Mouse (Mus musculus) limb, embryonic 12.5 days (tissue): ENCODE results near the gene Larp6. TPM values are rescaled to one million over a fixed set of nuclear protein-coding genes. Genes with fewer than 3 reads are reported as not detected.

Experiments
- polyA plus RNA-seq: library from polyadenylated mRNA; unstranded; fragments of >200 nt; fragmentation: Nextera tagmentation; extraction: Ambion mirVana; gene quantifications from 2 replicates; pipeline ENCODE4 v1.2.1, GENCODE M21; 2016

Gene Larp6
- polyA plus RNA-seq, 1 experiment from 2014 or later, result 3.7 TPM

Other genes with a start within 250 kb of the Larp6 start
- gene Thsd4, start 190.9 kb upstream of the Larp6 start, polyA plus RNA-seq, result 27.0 and 27.2 TPM in 2 replicates
- 20.3 and 21.7 TPM in 2 replicates for gene Lrrc49, start 24.8 kb upstream of the Larp6 start, polyA plus RNA-seq
- gene Uaca, start 81.6 kb downstream of the Larp6 start, polyA plus RNA-seq, result 28.0 and 31.2 TPM in 2 replicates